Mouse (Mus musculus) central nervous system, embryonic 14 days (tissue): Measurements from ENCODE around the gene Gpc2. TPM values are rescaled to one million over a fixed set of nuclear protein-coding genes. Genes with fewer than 3 reads are reported as not detected.

Source experiments
- polyA plus RNA-seq: library from polyadenylated mRNA; depleted of rRNA; stranded (reverse); fragments of >200 nt; gene quantifications from 2 replicates; pipeline ENCODE4 v1.2.3, GENCODE M21; 2012; rRNA removed

The Gpc2 gene
- polyA plus RNA-seq = 623 and 676 TPM in 2 replicates

DNA sequence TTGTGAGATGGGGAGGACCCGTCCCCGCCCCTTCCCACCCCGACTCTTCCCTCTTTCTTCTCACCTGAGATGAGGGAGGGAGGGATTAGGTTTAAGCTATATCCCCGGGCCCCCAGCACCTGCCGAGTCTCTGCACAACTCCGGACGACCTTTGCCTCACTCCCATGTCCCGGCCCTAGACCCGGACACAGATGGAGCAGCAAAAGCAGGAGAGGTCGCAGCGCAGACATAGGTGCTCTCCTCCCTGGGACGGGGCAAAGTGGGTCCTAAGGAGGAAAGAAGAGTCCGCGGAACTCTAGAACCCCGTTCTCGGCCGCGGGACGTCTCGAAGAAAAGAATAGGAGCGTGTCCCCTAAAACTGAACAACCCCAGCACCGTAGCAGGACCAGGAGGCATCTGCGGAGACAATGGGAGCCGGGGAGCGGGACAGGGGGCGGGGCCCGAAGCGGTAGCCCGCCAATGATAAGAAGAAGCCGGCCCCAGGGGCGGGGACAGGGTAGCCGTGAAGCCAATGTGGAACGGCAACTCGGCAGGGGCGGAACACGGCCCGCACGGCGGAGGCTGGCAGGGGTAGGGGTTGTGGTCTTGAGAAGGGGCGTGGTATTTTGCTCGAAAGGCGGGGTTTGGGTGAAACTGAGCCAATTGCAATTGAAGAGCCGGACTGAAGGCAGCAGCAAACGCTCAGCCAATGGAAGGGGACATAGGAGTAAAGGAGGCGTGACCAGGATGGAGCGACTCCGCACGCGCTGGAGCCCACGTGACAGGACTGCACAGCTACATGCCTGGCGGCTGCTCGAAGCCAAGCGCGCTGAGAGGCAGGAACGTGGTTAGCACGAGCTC lies at the start of gene Gpc2, which contains the start of the genes Gm43720 and Stag3:
TSS of gene Gpc2 (minus strand) at position 421 of the 840 bp plus-strand sequence.
TSS of gene Gm43720 (minus strand) at position 374 of the 840 bp plus-strand sequence.
TSS of gene Stag3 (plus strand) at position 656 of the 840 bp plus-strand sequence.

DNA sequence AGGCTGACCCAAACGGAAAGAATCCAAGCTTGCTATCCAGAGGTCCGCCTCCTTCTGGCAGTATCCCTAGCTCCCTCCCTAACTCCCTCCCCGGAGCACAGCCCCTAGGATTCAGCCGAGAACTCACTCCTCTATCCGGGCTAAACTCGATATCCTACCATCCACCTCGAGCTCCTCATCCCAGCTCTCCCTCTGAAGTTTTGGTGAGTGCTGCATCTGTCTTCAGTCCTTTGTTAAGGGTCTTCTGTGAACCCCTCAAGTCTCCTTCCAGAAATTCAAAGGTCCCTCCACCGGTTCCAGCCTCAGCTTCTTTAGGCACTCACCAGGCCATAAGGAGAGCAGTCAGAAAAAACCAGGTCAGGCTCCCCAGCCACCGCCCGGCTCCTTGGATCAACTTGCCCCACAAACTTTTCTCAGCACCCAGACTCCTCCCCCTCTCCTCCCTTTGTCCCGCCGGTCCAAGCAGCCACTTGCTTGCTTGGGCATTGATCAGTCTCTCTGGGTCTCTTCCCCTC lies 7.3 kb downstream of the Gpc2 start, which contains the start of gene Gal3st4:
TSS of gene Gal3st4 (minus strand) at position 432 of the 515 bp plus-strand sequence.

GRCm38 (mm10) chr5:138263260-138264206 lies 16.3 kb downstream of the Gpc2 start, which contains the start of gene BC037034:
Gene BC037034, minus strand, starts transcription at chr5:138264033.

GRCm38 (mm10) chr5:138255353-138256093 lies 24.3 kb downstream of the Gpc2 start, which contains the start of gene Lamtor4:
Gene Lamtor4, plus strand, starts transcription at chr5:138255482.

DNA sequence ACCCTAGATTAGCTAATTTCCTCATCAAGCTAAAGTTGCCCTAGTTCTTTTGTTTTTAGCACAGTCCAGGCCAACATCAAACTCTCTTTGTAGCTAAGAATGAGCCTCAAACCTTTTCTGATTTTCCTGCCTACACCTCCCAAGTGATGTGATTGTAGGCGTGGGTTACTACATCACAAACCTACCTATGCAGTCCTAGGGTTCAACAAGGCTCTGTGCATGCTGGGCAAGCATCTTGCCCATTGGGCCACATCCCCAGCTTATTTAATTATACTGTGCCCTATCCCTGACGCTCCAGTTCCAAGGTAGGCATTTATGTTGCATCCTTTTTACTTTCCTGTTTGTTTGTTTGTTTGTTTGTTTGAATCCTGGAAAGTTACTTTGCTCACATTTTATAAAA lies 54.1 kb downstream of the Gpc2 start, which contains the start of gene Nxpe5:
TSS of gene Nxpe5 (plus strand) at position 199 of the 400 bp plus-strand sequence.

Other genes with a start within 250 kb of the Gpc2 start
- gene Smok3c, start 226.8 kb downstream of the Gpc2 start, polyA plus RNA-seq = not detected in 2 replicates
- 16.6 and 18.9 TPM in 2 replicates for gene Zkscan1, start 194.9 kb downstream of the Gpc2 start, polyA plus RNA-seq
- 66.8 and 74.4 TPM in 2 replicates for gene Zscan21, start 163.1 kb downstream of the Gpc2 start, polyA plus RNA-seq
- gene Zfp113, start 124.3 kb downstream of the Gpc2 start, polyA plus RNA-seq = 10.6 and 11.5 TPM in 2 replicates
- gene Cops6, start 118.9 kb downstream of the Gpc2 start, polyA plus RNA-seq = 134 and 138 TPM in 2 replicates
- gene Ap4m1, start 108.0 kb downstream of the Gpc2 start, polyA plus RNA-seq = 67.2 TPM in 2 replicates
- 156 and 192 TPM in 2 replicates for gene Mcm7, start 107.6 kb downstream of the Gpc2 start, polyA plus RNA-seq
- 88.3 and 101 TPM in 2 replicates for gene Taf6, start 92.6 kb downstream of the Gpc2 start, polyA plus RNA-seq
- 32.2 and 35.5 TPM in 2 replicates for gene Cnpy4, start 92.5 kb downstream of the Gpc2 start, polyA plus RNA-seq
- 8.7 and 9.9 TPM in 2 replicates for gene Mblac1, start 85.7 kb downstream of the Gpc2 start, polyA plus RNA-seq
- 0.04 and 0.05 TPM in 2 replicates for gene Nxpe5, start 54.1 kb downstream of the Gpc2 start, polyA plus RNA-seq
- gene Lamtor4, start 24.5 kb downstream of the Gpc2 start, polyA plus RNA-seq = 136 and 141 TPM in 2 replicates
- gene BC037034, start 16.0 kb downstream of the Gpc2 start, polyA plus RNA-seq = 137 and 147 TPM in 2 replicates
- 0.70 and 0.85 TPM in 2 replicates for gene Gal3st4, start 7.2 kb downstream of the Gpc2 start, polyA plus RNA-seq
- 0.50 and 0.59 TPM in 2 replicates for gene Gm43720, start within 50 bp of the Gpc2 start, polyA plus RNA-seq
- 19.5 and 20.7 TPM in 2 replicates for gene Stag3, start 235 bp upstream of the Gpc2 start, polyA plus RNA-seq
- 0.09 and 0.14 TPM in 2 replicates for gene Pvrig, start 62.0 kb upstream of the Gpc2 start, polyA plus RNA-seq
- gene Zfp157, start 161.5 kb upstream of the Gpc2 start, polyA plus RNA-seq = 34.0 and 36.8 TPM in 2 replicates